Mouse (Mus musculus) forebrain, embryonic 12.5 days (tissue): Measurements from ENCODE around the gene Dhx33. TPM values are rescaled to one million over a fixed set of nuclear protein-coding genes. Genes with fewer than 3 reads are reported as not detected.

Experiments used
- ATAC-seq: fragments of 200-750 bp; cut with Nextera tagmentation; 2 replicates; pipeline ENCODE4 v1.8.0; 2017; ENCODE audit warnings: moderate TSS enrichment; ENCODE audit not compliant: low FRiP score
- H3K27ac ChIP-seq: fragments of 300-500 bp; sonication (generic); 2 replicates; pipeline ENCODE4 v1.5.1; 2016; ENCODE audit warnings: mild to moderate bottlenecking
- H3K27me3 ChIP-seq: fragments of 300-500 bp; sonication (generic); 2 replicates; pipeline ENCODE4 v1.6.1; 2016; ENCODE audit warnings: mild to moderate bottlenecking
- H3K36me3 ChIP-seq: fragments of 300-500 bp; sonication (generic); replicated peaks from 2 replicates; pipeline ENCODE4 v1.6.1; 2016; ENCODE audit warnings: mild to moderate bottlenecking
- H3K4me1 ChIP-seq: fragments of 300-500 bp; sonication (generic); 2 replicates; pipeline ENCODE4 v1.6.1; 2016
- H3K4me2 ChIP-seq: fragments of 300-500 bp; sonication (generic); 2 replicates; pipeline ENCODE4 v1.6.1; 2016; ENCODE audit warnings: mild to moderate bottlenecking, moderate library complexity
- H3K4me3 ChIP-seq: fragments of 300-500 bp; sonication (generic); replicated peaks from 2 replicates; pipeline ENCODE4 v1.5.1; 2016; ENCODE audit warnings: mild to moderate bottlenecking
- H3K9ac ChIP-seq: fragments of 300-500 bp; sonication (generic); 2 replicates; pipeline ENCODE4 v1.6.1; 2016; ENCODE audit warnings: mild to moderate bottlenecking
- H3K9me3 ChIP-seq: fragments of 300-500 bp; sonication (generic); 2 replicates; pipeline ENCODE4 v1.6.1; 2016
- WGBS: fragments of 180-500 bp; shearing (Covaris S2); methylation state at CpG from one replicate; pipeline ENCODE4 v1.1.7; 2016; 5-methylcytosine and 5-hydroxymethylcytosine counted together
- polyA plus RNA-seq: library from polyadenylated mRNA; unstranded; fragments of >200 nt; fragmentation: Nextera tagmentation; extraction: Ambion mirVana; gene quantifications from 2 replicates; pipeline ENCODE4 v1.2.1, GENCODE M21; 2016

Dhx33 gene
- 20.9 and 22.3 TPM in 2 replicates for polyA plus RNA-seq

DNA sequence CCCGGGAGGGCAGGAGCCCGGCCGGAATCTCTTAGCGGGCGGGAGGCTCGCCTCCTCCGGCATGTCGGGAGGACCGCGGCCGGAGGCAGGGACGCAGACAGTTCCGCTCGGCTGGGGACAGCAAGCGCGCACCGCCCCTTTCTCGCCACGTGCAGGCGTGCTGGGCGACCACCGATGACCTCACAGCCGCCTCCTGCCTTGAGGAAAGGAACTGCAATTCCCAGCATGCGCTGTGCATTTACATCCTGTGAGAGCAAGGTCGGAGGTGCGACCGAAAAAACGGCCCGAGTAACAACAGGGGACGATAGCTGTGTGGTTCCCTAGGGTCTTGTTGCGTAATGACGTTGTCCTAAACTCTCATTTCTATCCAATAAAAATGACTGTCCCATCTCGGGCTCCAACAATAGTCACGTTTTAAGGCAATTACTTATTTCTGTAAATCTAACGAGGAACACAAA, at the start of gene Dhx33:
Gene Dhx33, minus strand, starts transcription at position 122 of the 458 bp plus-strand sequence.
- no peaks in the 10 kb centered on the region for H3K9me3 ChIP-seq
- WGBS, result under 1% methylated on average over 34 of the region's 35 CpGs

DNA sequence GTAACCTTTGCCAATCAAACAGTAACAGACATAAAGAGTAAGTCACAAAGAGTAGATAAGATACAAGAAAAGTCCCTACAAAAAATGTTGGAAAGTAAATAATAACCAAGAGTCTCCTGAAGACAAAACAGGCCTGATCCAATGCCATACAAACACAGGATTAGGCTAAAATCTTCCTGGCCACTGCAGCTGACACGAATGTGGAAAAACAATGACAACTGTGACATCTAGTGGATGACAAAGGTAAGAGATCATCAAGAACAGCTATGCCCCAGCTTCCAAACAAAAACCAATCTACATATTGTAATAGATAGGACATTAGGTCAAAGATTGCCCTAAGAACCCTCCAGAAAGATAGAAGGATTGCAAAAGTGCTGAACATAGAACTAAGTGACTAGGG, 48.3 kb upstream of the Dhx33 start:
- 0% methylated on average over 1 of the region's 1 CpGs for WGBS
- H3K4me2 ChIP-seq, result no peak overlapping the region
- no peak for ATAC-seq

More for the DNA sequence above, at the start of gene Dhx33:
- peaks cover 25% of the 10 kb centered on the region for H3K36me3 ChIP-seq
- peak within 1 kb of the TSS; percentile 88 for H3K4me3 ChIP-seq
- no peaks in the 10 kb centered on the region for H3K27me3 ChIP-seq
- peak within 1 kb of the TSS; percentile 74 for H3K9ac ChIP-seq
- H3K4me1 ChIP-seq, result peaks cover 16% of the 10 kb centered on the region
- peak; percentile 97 for ATAC-seq
- peak within 1 kb of the TSS; percentile 66 for H3K27ac ChIP-seq
- peak within 1 kb of the TSS; percentile 83 for H3K4me2 ChIP-seq

DNA sequence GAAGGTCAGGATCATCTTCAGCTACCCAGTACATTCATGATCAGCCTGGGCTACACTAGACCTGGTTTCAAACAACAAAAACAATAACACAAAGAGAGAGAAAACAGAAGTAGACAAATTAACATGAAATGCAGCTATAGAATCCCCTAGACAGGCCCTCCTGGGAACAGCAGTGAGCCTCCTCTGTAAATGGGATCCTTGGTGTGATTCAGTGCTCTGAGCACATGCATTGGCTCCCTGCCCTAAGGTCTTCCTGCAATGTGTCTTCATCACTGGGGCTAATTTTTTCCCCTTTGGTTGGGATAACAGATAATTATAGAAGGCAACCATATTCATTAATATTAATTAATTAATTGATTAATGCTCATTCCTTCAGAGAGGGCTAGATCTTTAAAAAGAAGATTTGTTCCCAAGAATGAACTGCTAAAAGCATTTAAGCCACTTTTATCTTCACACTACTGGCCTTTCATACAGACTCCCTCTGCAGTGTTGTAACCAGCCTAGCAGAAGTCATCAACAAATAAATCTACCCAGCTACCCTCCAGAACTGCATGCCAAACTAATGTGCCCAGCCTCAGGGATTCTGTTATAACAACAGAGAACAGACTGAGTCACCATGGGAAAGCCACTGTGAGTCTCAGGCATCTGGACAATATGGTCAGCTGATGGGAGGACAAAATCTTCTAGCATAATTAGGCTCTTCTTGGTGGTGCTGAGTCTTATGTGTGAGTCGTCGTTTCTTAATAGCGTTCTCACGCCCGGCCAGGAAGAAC, 35.5 kb upstream of the Dhx33 start:
- no peak overlapping the region for H3K27ac ChIP-seq
- no peak overlapping the region for H3K4me2 ChIP-seq
- no peak for ATAC-seq
- no peaks in the 10 kb centered on the region for H3K27me3 ChIP-seq
- H3K4me1 ChIP-seq, result no peaks in the 10 kb centered on the region; the same call in 1 of the 2 replicates
- WGBS, result 96% methylated on average over 5 of the region's 5 CpGs
- no peak overlapping the region for H3K4me3 ChIP-seq
- no peak overlapping the region for H3K9ac ChIP-seq
- H3K36me3 ChIP-seq, result no peaks in the 10 kb centered on the region
- no peaks in the 10 kb centered on the region for H3K9me3 ChIP-seq

More for the DNA sequence above, 48.3 kb upstream of the Dhx33 start:
- H3K4me3 ChIP-seq, result no peak overlapping the region
- no peak overlapping the region for H3K9ac ChIP-seq
- H3K9me3 ChIP-seq, result no peaks in the 10 kb centered on the region
- H3K27me3 ChIP-seq, result peaks cover 7% of the 10 kb centered on the region; the same call in 1 of the 2 replicates
- no peaks in the 10 kb centered on the region for H3K4me1 ChIP-seq
- no peaks in the 10 kb centered on the region for H3K36me3 ChIP-seq
- H3K27ac ChIP-seq, result no peak overlapping the region

DNA sequence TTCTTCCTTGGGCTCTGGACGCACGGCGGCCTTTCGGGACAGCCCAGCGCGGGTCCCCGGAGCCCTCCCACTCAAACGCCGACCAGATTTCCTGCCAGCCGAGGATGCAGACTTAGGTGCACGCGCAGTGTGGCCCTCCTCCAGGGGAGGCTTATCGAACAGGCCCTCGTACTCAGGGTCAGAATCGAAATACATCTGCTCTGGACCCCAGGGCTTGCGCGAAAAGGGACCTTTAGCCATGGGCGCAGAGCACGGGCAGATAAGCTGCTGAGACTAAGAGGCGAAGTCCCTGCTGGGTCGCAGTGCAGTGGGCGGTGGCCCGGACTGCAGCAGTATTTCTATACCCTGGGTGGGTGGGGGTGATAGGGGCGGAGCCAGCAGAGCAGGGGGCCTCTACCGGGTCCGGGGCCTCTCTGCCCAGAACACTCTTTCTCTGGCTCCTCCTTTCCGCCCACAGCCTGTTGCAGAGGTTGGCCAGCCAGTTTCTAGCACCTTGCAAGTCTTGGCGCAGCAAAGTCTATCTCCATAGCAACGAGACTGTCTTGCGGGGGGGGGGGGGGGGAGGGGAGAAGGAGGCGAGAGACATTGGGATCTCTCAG, 29.0 kb upstream of the Dhx33 start, which contains the start of gene 6330403K07Rik:
Gene 6330403K07Rik, minus strand, starts transcription at position 351 of the 599 bp plus-strand sequence.
- ATAC-seq, result peak; percentile 95
- Histone ChIP-seq H3K4me2 (peak within 1 kb of the TSS; percentile 74), H3K27ac (peak within 1 kb of the TSS; percentile 96), H3K27me3 (no peaks in the 10 kb centered on the region), H3K4me1 (peaks cover 30% of the 10 kb centered on the region), H3K9ac (peak within 1 kb of the TSS; percentile 85), H3K4me3 (peak within 1 kb of the TSS; percentile 66), H3K36me3 (peaks cover 4% of the 10 kb centered on the region; the same call in 1 of the 2 replicates), H3K9me3 (no peaks in the 10 kb centered on the region)
- WGBS, result under 1% methylated on average over 29 of the region's 31 CpGs

DNA sequence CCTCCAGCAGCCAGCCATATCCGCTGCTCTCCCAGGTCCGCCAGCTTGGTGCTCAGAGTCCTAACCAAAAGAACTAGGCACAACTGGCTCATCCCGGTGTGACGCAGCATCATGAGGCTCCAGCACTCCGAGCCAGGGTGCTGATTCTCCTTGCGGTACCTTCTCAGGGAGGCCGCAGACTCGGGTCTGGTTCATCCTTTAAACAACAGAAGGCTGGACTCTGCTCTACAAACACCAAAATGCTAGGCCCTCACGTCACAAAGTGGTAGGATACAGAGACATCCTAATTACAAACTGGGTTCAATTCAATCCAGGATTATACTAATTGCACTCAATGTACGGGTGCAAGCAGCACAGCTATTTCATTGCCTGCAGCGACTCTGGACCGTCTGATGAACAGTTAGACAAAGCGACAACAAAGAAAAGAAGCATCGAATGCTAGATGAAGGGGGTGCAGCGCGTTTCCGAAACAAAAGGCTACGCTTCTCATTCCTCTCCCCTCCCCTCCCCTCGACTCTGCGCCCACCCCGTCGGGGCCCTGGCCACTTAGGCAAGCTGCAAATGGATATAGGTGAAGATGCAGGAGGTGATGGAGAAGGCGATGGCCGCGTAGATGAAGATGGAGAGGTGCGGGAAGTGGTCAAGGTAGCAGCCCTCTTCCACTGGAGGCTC, 28.4 kb upstream of the Dhx33 start:
- Histone ChIP-seq H3K9me3 (no peaks in the 10 kb centered on the region), H3K4me2 (peak overlapping the region; percentile 74), H3K4me3 (peak overlapping the region; percentile 66), H3K4me1 (peaks cover 30% of the 10 kb centered on the region), H3K27me3 (no peaks in the 10 kb centered on the region), H3K27ac (peak overlapping the region; percentile 96), H3K36me3 (peaks cover 9% of the 10 kb centered on the region), H3K9ac (peak overlapping the region; percentile 85)
- 3% methylated on average over 26 of the region's 26 CpGs for WGBS
- ATAC-seq, result peak; percentile 39

DNA sequence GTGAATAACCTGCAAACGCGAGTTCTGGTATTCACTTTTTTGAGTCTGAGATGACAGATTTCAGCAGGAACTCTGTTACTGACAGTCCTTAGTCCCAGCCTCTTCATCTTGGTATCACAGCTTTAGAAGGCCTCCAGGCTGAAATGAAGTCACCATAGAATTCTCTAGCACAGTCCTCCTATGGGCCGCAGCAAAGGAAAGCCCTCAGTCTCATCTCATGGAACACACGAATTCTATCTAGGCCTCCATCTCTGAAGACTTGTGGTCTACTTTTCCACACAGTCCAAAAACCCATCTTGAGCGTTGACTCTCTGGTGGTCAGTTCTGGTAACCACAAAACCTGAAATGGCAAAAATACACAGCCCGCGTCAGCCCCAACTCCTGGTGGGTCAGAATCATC, 27.8 kb upstream of the Dhx33 start:
- Histone ChIP-seq H3K27ac (peak overlapping the region; percentile 96), H3K4me3 (peak overlapping the region; percentile 66), H3K4me2 (peak overlapping the region; percentile 74), H3K36me3 (peaks cover 14% of the 10 kb centered on the region), H3K4me1 (peaks cover 30% of the 10 kb centered on the region), H3K9me3 (no peaks in the 10 kb centered on the region), H3K27me3 (no peaks in the 10 kb centered on the region), H3K9ac (peak overlapping the region; percentile 85)
- no peak for ATAC-seq
- WGBS, result 61% methylated on average over 7 of the region's 7 CpGs

DNA sequence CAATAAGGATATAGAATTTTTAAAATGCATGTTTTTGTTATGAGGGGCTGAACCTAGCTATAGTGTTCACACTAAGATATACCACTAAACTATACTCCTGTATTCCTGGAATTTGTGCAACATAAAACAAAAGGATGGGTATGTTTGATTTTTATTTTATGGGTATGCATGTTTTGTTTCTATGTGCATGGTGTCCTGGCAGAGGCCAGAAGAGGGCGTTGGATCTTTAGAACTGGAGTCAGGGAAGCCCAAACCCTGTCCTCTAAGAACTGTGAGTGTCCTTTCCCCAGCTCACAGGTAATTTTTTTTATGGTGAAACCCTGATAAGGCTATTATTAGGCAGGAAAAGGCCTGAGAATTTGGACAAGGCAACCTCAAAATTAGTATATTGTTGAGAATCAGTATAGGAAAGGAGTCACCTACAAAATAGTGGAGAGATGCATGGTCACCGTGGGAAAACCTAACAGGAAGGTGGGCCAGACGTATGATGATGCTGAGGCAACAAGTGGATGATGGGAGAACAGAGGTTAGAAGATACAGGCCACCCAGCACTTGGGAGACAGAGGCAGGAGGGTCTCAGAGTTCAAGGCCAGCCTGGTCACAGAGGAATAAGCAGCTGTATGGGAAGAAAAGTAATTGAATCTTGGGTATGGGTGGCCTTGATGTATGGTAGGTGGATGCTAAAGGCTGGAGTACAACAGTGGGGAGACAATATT, 25.3 kb upstream of the Dhx33 start:
- H3K4me3 ChIP-seq, result no peak overlapping the region
- peaks cover 30% of the 10 kb centered on the region for H3K4me1 ChIP-seq
- H3K36me3 ChIP-seq, result peaks cover 39% of the 10 kb centered on the region
- ATAC-seq, result no peak
- H3K27ac ChIP-seq, result no peak overlapping the region
- H3K4me2 ChIP-seq, result no peak overlapping the region
- no peaks in the 10 kb centered on the region for H3K9me3 ChIP-seq
- H3K9ac ChIP-seq, result no peak overlapping the region
- WGBS, result 69% methylated on average over 3 of the region's 3 CpGs
- no peaks in the 10 kb centered on the region for H3K27me3 ChIP-seq

DNA sequence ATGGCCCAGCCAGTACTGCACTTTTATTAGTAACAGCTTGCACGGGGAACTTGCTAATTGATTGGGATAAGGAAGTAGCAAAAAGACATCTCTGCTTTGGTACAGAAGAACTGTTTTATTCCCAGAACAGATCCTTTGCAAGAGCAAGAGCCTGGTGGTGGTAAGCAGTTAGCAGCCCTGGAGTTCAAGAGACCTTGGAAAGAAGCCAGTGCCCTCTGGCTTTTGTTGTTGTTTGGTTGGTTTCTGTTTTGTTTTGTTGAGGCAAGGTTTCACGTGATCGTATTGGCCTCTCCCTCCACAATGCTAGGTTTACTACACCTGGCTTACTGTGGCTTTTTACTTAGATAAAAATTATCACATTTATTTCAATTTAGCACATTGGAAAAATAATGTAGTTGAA, 24.0 kb upstream of the Dhx33 start:
- Histone ChIP-seq H3K27me3 (no peaks in the 10 kb centered on the region), H3K36me3 (peaks cover 49% of the 10 kb centered on the region), H3K4me1 (peaks cover 20% of the 10 kb centered on the region), H3K4me3 (no peak overlapping the region), H3K27ac (no peak overlapping the region), H3K9me3 (no peaks in the 10 kb centered on the region), H3K4me2 (no peak overlapping the region), H3K9ac (no peak overlapping the region)
- WGBS, result 84% methylated on average over 3 of the region's 3 CpGs
- no peak for ATAC-seq

DNA sequence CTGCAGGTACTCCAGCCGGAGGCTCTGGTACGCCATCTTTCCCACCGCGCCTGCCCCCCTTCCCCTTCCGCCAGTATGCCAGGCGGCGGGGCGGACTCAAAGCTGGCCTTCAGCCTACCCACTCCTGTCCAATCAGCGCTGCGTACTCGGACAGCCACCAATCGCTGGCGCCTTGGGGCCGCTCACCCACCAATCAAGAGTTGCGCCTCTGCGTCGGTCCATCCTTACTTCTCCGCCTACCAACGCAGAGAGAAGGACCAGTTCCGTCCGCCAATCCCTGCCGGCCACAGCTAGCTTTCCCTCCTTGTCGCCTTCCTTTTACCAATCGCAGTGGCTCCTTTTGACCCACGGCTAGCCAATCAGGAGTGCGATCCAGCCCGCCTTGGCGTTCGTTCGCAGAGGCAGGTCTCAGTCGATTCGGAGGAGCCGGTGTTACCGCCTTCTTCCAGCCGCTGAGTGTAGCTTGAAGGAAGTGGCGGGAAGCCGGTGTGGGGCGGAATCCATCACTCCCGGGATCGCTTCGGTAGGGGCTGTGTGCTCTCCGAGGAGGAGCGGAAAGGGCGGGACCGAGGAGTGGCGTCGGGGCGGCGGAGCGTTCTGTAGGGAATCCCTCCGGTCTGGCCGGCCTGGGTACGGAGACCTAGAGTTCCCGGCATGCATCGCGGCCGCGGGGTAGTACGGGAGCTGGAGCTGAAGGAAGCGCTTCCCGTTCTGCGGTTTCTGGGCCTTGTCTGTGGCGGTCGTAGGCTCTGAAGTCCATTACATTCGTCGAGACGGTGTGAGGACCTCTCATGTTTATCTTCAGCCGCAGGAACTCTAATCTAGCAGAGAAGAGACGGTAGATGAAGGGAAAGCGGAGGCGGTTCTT, 15.2 kb upstream of the Dhx33 start, which contains the start of the genes Mis12 and Derl2:
Gene Mis12, plus strand, starts transcription at position 411 of the 868 bp plus-strand sequence.
Gene Derl2, minus strand, starts transcription at position 641 of the 868 bp plus-strand sequence.
- peak within 1 kb of the TSS; percentile 85 for H3K4me3 ChIP-seq
- peak; percentile 100 for ATAC-seq
- no peaks in the 10 kb centered on the region for H3K27me3 ChIP-seq
- peak within 1 kb of the TSS; percentile 75 for H3K4me2 ChIP-seq
- H3K9me3 ChIP-seq, result no peaks in the 10 kb centered on the region
- under 1% methylated on average over 70 of the region's 71 CpGs for WGBS
- peak within 1 kb of the TSS; percentile 91 for H3K27ac ChIP-seq
- H3K9ac ChIP-seq, result peak within 1 kb of the TSS; percentile 90
- H3K36me3 ChIP-seq, result peaks cover 23% of the 10 kb centered on the region
- H3K4me1 ChIP-seq, result peaks cover 34% of the 10 kb centered on the region

DNA sequence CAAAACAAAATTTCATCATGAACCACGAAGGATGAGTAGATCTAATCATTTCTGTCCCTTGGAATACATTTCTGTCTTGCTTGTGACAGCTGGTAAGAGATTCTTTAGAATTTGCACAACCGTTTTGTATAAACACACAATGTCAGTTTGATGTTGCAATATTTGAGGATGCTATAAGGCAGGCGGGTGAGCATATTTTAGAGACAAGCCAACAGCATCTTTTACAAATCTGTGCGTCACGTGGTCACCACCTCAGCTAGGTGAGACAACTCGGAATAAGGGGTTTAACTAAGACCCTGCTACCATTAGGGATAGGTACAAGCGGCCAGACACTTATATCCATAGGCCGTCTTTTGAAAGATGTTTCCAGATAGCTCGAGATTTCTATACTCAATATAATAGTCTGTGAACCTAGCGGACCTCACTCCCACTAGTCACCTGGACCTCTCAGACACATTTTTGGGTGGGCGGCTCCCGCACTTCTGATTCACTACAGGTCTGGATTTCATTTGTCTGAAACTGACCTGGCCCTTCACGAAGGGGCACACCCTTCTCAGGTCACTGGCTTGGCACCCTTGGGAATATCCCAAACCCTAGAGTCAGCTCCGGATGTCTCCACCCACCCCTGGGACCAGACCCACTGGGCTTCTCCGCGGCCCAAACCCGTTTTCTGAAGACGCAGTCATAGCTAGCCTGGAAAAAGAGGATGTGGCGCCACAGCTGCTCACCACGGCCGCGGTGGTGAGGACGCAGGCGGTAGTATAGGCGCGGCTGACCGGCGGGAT, 14.4 kb upstream of the Dhx33 start:
- Histone ChIP-seq H3K27ac (peak overlapping the region; percentile 84), H3K27me3 (no peaks in the 10 kb centered on the region), H3K4me3 (peak overlapping the region; percentile 85), H3K4me1 (peaks cover 34% of the 10 kb centered on the region), H3K9me3 (no peaks in the 10 kb centered on the region), H3K36me3 (peaks cover 21% of the 10 kb centered on the region), H3K9ac (peak overlapping the region; percentile 90), H3K4me2 (peak overlapping the region; percentile 71)
- ATAC-seq, result peak; percentile 37; the same call in 1 of the 2 replicates
- WGBS, result 5% methylated on average over 28 of the region's 28 CpGs
